Mouse (Mus musculus): ENCODE results near the gene Gm43638.
"Not testable (repeated sequence)": the region's sequence is repeated elsewhere in the genome, so short reads cannot be mapped to it uniquely, and the experiment has no call there.

The Gm43638 gene

DNA sequence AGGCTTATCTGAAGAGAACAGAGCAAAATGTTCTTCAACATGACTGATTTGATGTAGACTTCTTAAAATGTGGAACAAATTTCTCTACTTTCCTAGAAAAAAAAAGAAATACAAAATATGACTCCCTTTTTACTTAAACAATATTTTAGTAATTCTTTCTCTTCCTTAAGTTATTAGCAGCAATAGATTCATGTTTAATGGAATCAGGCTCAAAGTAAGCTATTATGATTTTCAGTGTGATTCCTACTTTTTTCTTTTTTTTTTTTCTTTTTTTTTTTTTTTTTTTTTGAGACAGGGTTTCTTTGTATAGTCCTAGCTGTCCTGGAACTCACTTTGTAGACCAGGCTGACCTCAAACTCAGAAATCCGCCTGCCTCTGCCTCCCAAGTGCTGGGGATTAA, at the start of gene Gm43638:
Gene Gm43638 (minus strand): TSS at position 101 of the 400 bp plus-strand sequence.
- DNase-seq, result not testable (repeated sequence)

DNA sequence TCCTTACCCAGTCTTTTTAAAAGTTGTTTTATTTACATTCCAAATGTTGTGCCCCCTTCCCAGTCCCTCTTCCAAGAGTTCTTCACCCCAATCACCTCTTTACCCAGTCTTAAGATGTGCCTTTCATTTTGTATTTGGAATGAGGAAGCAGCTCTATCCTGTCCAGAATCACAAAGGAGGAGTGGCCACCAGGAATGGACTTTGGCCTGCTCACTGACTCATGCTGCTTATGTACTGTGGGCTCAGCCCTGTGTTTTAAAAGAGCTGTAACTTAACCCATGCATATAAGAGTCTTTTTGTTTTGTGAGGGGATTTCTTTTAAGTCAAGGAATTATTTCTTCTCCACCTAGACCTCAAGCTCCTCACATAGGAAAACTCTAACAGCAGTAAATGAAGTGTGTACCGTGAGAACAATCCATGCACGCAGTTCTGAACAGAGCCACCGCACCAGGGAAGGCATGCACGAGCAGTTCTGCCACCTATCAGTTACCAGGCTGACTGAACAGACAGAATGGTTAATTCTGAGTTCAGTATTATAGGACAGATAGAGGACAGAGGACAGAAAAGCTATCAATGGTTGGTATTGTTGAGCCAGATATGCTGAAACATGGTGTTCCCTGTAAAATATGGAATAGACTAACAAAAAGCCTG, 49.5 kb upstream of the Gm43638 start:
- no peak for DNase-seq

- DNase-seq, result no peak
Observed at GRCm38 (mm10) chr5:87532288-87532687, 45.7 kb upstream of the Gm43638 start.

GRCm38 (mm10) chr5:87523561-87523960, 37.0 kb upstream of the Gm43638 start:
- DNase-seq, result not testable (repeated sequence)

DNA sequence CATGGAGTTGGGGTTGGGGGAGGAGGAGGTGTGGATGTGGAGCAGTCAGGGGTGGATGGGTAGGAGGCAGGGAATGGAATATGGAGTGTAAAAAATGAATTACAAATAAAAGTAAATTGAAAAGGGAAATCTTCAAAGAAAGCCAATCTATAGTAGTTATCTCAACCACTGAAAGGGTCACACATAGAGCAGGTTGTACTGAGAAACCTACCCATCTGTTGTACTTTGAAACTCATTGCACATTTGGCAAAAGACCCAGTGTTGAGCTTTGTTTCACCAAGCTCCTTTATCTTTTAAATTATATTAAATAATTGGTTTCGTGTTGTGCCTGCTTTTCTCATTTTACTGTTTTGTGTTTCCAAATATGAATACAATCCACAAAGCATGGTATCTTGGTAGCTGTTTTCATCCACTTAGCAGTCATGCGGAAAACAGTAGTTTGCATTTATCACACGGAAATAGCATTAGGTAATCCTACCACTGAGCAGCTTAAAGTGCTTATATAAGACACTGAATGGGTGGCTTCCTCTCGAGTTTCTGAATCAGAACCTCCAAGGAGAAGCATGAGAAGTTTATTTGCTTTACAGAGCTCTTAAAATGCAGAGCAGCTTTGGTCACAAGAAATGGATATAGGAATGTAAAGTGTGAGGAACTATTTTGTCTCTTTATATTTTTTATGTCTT, 19.3 kb upstream of the Gm43638 start:
- DNase-seq, result no peak

DNA sequence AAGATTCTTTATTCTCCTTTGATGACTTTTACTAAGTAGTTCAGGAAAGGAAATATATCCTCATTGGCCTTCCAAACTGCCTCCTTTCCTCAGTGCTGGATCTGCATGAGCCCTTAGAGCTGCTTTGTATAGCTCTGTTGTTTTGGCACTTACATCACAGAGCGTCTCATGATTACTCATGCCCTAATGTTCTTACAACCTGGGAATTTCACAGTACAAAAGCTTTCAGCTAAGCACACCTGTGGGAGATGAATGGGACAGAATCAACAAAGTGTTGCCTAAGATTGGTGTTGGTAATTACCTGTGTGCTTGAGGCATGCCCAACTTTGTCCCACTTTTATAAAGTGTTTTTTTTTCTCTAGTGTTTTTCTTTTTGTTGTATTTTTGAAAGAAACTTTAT, 16.1 kb upstream of the Gm43638 start:
- DNase-seq, result no peak

DNA sequence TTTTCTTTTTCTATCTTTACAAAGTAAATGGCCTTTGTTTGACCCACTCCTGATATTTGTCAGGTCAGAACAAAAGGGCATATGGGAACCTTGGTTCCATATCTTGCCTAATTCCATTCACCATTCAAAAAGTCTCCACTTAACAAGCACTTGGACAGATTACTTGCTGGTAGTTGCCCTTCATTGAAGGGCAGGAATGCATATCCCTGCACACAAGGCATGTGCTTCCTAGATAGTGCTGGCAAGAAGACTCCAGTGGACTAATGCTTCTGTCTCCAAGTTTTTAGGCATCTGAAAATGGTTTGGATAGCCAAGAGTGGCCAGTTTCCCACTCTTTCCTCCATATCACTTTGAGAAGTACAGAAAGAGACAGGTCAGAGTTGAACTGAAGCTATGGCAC, 12.7 kb upstream of the Gm43638 start:
- DNase-seq, result no peak

DNA sequence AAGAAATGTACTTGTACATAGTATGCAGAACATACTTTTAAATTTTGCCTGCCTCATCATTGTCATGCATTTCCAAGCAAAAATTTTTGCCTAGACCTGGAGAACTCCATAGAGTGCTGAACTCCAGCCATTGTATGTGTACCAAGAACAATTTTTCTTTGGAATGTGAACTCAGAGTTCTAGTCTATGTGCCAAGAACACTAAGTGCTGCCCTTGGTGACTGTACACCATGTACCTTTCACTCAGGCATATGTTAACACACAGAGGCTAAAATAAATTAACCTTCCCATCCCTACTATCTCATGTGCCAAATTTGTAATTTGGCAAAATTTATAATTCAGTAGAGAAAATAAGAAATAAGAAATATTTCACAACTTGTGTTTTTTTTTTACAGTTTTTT, 12.3 kb upstream of the Gm43638 start:
- no peak for DNase-seq

- no peak for DNase-seq
Observed at GRCm38 (mm10) chr5:87490771-87491170, 4.2 kb upstream of the Gm43638 start, which contains the start of gene Ugt2a1. Ugt2a1 (minus strand) TSS chr5:87490871.

DNA sequence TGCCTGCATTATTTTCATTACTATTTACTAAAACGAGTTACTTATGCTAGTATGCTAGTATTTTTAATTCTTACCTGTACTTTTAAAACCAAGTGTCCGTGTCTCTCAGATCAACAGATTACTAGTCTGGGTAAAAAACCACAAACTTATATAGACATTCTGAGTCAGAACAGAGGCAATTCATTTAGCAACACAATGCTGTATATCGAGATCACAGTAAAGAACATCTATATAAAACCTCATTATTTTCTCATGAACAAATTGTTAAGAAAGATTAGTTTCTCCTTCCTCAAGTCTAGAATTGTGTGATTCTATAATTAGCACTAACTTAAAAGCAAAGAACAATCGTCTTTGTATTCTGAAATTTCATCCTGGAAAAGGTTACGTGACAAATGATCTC, 4.4 kb downstream of the Gm43638 start, which contains the start of gene Ugt2a2:
Gene Ugt2a2 (minus strand): TSS at position 101 of the 400 bp plus-strand sequence.
- no peak for DNase-seq

- DNase-seq, result no peak
Observed at GRCm38 (mm10) chr5:87458810-87459209, 27.8 kb downstream of the Gm43638 start.

DNA sequence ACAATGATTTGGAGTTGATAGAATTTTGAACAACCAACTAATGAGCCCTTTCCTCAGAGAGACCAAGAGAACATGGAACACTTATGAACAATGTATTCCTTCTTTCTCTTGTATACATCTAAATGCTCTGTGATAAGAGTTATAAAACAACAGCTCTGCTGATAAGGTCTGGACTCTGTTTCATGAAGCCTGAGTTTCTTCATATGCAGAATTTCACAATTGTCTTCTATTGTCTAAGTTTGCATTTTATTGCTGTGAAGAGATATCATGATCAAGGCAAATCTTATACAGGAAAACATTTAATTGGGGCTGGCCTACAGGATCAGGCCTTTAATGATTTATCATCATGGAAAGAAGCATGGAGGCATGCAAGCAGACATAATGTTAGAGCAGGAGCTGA, 28.9 kb downstream of the Gm43638 start:
- no peak for DNase-seq

GRCm38 (mm10) chr5:87456216-87456850, 30.3 kb downstream of the Gm43638 start:
- DNase-seq, result no peak

GRCm38 (mm10) chr5:87455519-87455918, 31.1 kb downstream of the Gm43638 start:
- no peak for DNase-seq

DNA sequence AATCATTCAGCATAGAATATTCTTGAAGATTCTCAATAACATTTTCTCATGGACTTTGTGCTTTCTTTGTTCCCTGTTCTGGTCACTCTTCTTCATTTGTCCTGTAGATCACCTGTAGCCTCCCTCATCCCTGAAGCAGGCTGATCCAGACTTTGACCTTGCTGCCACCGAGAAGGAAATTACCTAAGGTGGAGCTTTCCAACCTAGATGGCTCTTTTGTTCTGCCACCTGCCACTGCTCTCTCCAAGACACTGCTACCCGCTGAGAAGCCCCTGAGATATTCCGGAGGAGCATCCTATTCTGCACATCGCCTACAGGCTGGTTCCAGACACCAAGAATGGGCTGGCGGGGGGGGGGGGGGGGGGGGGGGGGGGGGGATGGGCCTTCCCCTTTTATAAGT, 34.1 kb downstream of the Gm43638 start:
- not testable (repeated sequence) for DNase-seq

GRCm38 (mm10) chr5:87436264-87436663, 50.3 kb downstream of the Gm43638 start:
- DNase-seq, result no peak

DNA sequence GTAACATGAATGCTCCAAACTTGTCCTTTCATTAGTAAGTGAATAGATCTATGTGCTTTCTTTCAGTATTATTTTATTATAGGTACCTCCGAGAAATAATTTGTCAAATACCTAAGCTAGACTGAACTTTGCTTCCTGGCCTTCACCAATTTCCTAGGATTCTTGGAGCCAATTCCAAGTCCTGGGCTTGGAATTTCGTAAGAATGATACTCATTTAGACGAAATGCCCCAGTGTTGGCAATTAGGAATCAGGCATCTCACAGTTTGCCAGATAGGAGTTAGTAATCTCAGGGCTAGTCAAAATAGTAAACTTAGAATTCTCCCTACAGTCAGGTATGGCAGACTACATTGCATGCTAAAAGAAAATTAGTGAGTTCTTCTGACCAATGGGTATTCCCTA, 60.9 kb downstream of the Gm43638 start:
- no peak for DNase-seq

DNA sequence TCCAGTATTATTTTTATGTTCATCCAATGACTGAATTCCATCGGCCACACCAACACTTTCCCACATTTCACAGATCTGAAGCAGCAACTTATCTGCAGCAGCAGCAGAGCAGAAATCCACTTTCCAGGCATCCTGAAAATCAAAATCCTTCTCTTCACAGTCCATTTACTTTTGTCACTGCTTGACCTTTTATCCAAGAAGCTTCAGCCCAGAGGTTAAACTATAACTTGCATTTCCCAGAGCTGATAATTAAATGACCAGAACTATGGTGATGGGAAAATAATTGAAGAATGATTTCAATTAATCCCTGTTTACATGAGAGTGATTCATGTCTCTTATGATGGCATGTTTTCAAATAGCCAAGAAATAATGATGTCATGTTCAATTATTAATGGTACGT, 62.6 kb downstream of the Gm43638 start, which contains the start of gene Ugt2b38:
Gene Ugt2b38 (minus strand): TSS at position 163 of the 400 bp plus-strand sequence.
- DNase-seq, result not testable (repeated sequence)

Data from lung, postnatal 14 days (tissue).